Mouse (Mus musculus) small intestine, adult 2 months (tissue): ENCODE data around the gene Gale. TPM values are rescaled to one million over a fixed set of nuclear protein-coding genes. Genes with fewer than 3 reads are reported as not detected.

Experiments
- H3K27ac ChIP-seq: fragments of 200-500 bp; 2 replicates; pipeline ENCODE4 v1.5.1; 2012; ENCODE audit warnings: low read depth, low read length, control low read depth, inconsistent platforms; ENCODE audit not compliant: insufficient read depth
- H3K27me3 ChIP-seq: fragments of 200-500 bp; 2 replicates; pipeline ENCODE4 v1.6.1; 2012; ENCODE audit warnings: mild to moderate bottlenecking, moderate library complexity, low read length, inconsistent platforms; ENCODE audit not compliant: control insufficient read depth, insufficient read depth
- H3K36me3 ChIP-seq: fragments of 200-500 bp; 2 replicates; pipeline ENCODE4 v1.6.1; 2012; ENCODE audit warnings: mild to moderate bottlenecking, low read length, control low read depth, inconsistent platforms; ENCODE audit not compliant: control insufficient read depth, insufficient read depth
- H3K4me1 ChIP-seq: fragments of 200-500 bp; 2 replicates; pipeline ENCODE4 v1.6.1; 2012; ENCODE audit warnings: low read length, inconsistent platforms, mixed read lengths; ENCODE audit not compliant: control insufficient read depth, insufficient read depth, insufficient read length
- H3K4me3 ChIP-seq: fragments of 200-500 bp; 2 replicates; pipeline ENCODE4 v1.5.1; 2012; ENCODE audit warnings: low read depth, mild to moderate bottlenecking, control low read depth, inconsistent platforms, low read length, moderate library complexity
- CTCF ChIP-seq: fragments of 200-500 bp; IDR thresholded peaks from 2 replicates; pipeline ENCODE4 v1.5.1; 2012; ENCODE audit warnings: low read depth, mild to moderate bottlenecking, control low read depth, inconsistent platforms, low read length, moderate library complexity, mixed read lengths; ENCODE audit not compliant: insufficient replicate concordance, insufficient read length; ENCODE audit errors: extremely low read depth
- POLR2A ChIP-seq: fragments of 200-500 bp; IDR thresholded peaks from 2 replicates; pipeline ENCODE4 v1.6.1; 2012; ENCODE audit warnings: low read depth, mild to moderate bottlenecking, control low read depth, inconsistent platforms, low read length, moderate library complexity
- WGBS: fragments of 180-500 bp; shearing (Covaris S2); methylation state at CpG from one replicate; pipeline ENCODE4 v1.1.7; 2018; 5-methylcytosine and 5-hydroxymethylcytosine counted together
- polyA plus RNA-seq: library from polyadenylated mRNA; depleted of rRNA; stranded (reverse); fragments of >200 nt; gene quantifications from 2 replicates; pipeline ENCODE4 v1.2.3, GENCODE M21; 2012

The Gale gene
- polyA plus RNA-seq, 1 experiment = 163 TPM

GRCm38 (mm10) chr4:135946278-135946658 is 17.3 kb upstream of the Gale start, which contains the start of gene Hmgcl:
Gene Hmgcl (plus strand): TSS chr4:135946448.
- Histone ChIP-seq H3K27me3 (no peaks in the 10 kb centered on the region), H3K4me3 (peak within 1 kb of the TSS; percentile 73), H3K36me3 (peaks cover 5% of the 10 kb centered on the region; the same call in 1 of the 2 replicates), H3K4me1 (peaks cover 13% of the 10 kb centered on the region; the same call in 1 of the 2 replicates), H3K27ac (peak within 1 kb of the TSS; percentile 63)
- TF ChIP-seq POLR2A = peak; percentile 67
- no peak for TF ChIP-seq CTCF
- WGBS = under 1% methylated on average over 23 of the region's 23 CpGs

GRCm38 (mm10) chr4:135946659-135947301 is 16.7 kb upstream of the Gale start:
- H3K27ac ChIP-seq = peak overlapping the region; percentile 21; the same call in 1 of the 2 replicates
- under 1% methylated on average over 28 of the region's 28 CpGs for WGBS
- H3K27me3 ChIP-seq = no peaks in the 10 kb centered on the region
- peak overlapping the region; percentile 73 for H3K4me3 ChIP-seq
- H3K36me3 ChIP-seq = peaks cover 8% of the 10 kb centered on the region
- no peak for TF ChIP-seq POLR2A
- no peak for TF ChIP-seq CTCF
- H3K4me1 ChIP-seq = peaks cover 13% of the 10 kb centered on the region; the same call in 1 of the 2 replicates

DNA sequence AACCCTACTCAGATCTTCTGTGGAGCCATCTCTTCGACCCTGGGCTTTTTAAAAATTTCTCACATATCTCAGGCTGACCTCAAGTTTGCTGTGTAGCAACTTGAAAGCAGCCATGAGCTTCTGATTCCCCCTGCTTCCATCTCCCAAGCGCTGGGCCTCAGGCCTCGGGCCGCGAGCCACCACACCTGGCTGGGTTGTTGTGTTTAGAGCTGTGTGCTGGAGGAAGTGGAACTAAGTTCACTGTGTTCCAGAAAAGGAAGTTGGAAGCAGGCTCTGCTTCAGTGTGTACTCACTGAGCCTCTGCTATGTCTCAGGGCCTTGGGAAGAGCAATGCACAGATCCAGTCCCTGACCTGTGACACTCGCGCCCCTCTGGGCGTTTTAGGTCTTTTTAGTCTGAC is 15.4 kb upstream of the Gale start:
- Histone ChIP-seq H3K27me3 (no peaks in the 10 kb centered on the region), H3K4me3 (0 out of 2 replicates have a peak overlapping the region, but pooled peaks have one; percentile 6), H3K36me3 (peaks cover 10% of the 10 kb centered on the region), H3K27ac (peak overlapping the region; percentile 28; the same call in 1 of the 2 replicates), H3K4me1 (peaks cover 14% of the 10 kb centered on the region)
- TF ChIP-seq CTCF (no peak), POLR2A (no peak)
- WGBS = 43% methylated on average over 8 of the region's 8 CpGs

- Histone ChIP-seq H3K36me3 (peaks cover 15% of the 10 kb centered on the region), H3K27me3 (no peaks in the 10 kb centered on the region), H3K4me1 (peaks cover 16% of the 10 kb centered on the region), H3K4me3 (no peak overlapping the region), H3K27ac (no peak overlapping the region)
- 77% methylated on average over 10 of the region's 10 CpGs for WGBS
- TF ChIP-seq POLR2A = no peak
- TF ChIP-seq CTCF = no peak
Observed at GRCm38 (mm10) chr4:135949475-135949874, 14.1 kb upstream of the Gale start.

- H3K27me3 ChIP-seq = no peaks in the 10 kb centered on the region
- TF ChIP-seq CTCF (no peak), POLR2A (no peak)
- H3K27ac ChIP-seq = no peak overlapping the region
- H3K4me1 ChIP-seq = peaks cover 16% of the 10 kb centered on the region
- H3K36me3 ChIP-seq = peaks cover 18% of the 10 kb centered on the region
- 64% methylated on average over 6 of the region's 6 CpGs for whole genome bisulfite sequencing
- no peak overlapping the region for H3K4me3 ChIP-seq
Observed at GRCm38 (mm10) chr4:135949911-135950310, 13.6 kb upstream of the Gale start.

DNA sequence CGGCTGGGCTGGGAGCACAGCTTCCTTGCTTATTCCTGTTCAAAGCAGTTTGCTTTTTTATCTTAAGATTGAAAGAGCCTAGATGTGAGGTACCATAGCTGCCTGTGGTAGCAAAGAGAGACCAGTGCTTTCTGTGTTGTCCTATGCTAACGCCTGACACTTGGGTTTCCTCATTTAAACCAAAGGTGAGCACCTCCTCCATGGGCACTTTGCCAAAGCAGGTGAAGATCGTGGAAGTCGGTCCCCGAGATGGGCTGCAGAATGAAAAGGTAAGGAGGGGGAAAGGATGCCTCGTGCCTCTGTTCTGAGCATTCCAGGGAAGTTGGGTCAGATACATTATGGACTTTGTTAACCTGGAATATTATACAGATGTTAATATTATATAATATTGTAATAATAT is 13.2 kb upstream of the Gale start:
- WGBS = 30% methylated on average over 6 of the region's 6 CpGs
- H3K4me1 ChIP-seq = peaks cover 16% of the 10 kb centered on the region
- H3K4me3 ChIP-seq = no peak overlapping the region
- H3K36me3 ChIP-seq = peaks cover 20% of the 10 kb centered on the region
- no peak for TF ChIP-seq POLR2A
- TF ChIP-seq CTCF = no peak
- H3K27me3 ChIP-seq = no peaks in the 10 kb centered on the region
- H3K27ac ChIP-seq = no peak overlapping the region

GRCm38 (mm10) chr4:135951505-135951904 is 12.0 kb upstream of the Gale start:
- peaks cover 29% of the 10 kb centered on the region for H3K36me3 ChIP-seq
- 100% methylated on average over 3 of the region's 3 CpGs for WGBS
- H3K27ac ChIP-seq = no peak overlapping the region
- H3K4me3 ChIP-seq = no peak overlapping the region
- no peaks in the 10 kb centered on the region for H3K27me3 ChIP-seq
- peaks cover 11% of the 10 kb centered on the region for H3K4me1 ChIP-seq
- TF ChIP-seq POLR2A (no peak), CTCF (peak; percentile 19; the same call in 1 of the 2 replicates)
